Mouse (Mus musculus) thymus, adult 2 months (tissue): ENCODE measurements around the gene Matn1.

Source experiments
- CTCF ChIP-seq: fragments of 200-500 bp; IDR thresholded peaks from 2 replicates; pipeline ENCODE4 v1.5.1; 2012; ENCODE audit warnings: mild to moderate bottlenecking, control low read depth, low read length, moderate library complexity, borderline replicate concordance; ENCODE audit not compliant: control insufficient read depth, poor library complexity, insufficient read depth; ENCODE audit errors: extremely low read depth
- POLR2A ChIP-seq: fragments of 200-500 bp; IDR thresholded peaks from 2 replicates; pipeline ENCODE4 v1.6.1; 2012; ENCODE audit warnings: mild to moderate bottlenecking, low read length, control low read depth, moderate library complexity; ENCODE audit not compliant: control insufficient read depth, poor library complexity, insufficient read depth; ENCODE audit errors: extremely low read depth

DNA sequence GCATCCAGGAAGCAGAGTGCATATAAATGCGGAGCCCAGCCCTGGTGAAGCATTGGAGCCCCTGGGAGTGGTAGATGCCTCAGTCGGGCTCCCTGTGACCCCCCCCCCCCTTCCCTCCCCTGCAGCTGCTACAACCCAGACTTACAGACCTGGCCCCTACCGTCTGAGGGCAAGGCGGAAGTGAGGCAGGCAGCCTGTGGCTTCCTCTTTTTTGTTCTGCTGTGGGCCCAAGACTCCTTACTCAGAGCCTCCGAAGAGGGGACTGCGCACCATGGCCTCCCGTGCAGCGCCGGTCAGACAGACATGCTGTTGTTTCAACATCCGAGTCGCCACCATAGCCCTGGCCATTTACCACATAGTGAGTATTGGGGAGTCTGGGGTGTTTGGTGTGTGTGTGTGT, 31.1 kb upstream of the Matn1 start, which contains the start of gene Laptm5:
- TF ChIP-seq POLR2A (peak; percentile 97), CTCF (no peak)
